Mouse (Mus musculus): Measurements from ENCODE around the gene Spryd7. TPM values are rescaled to one million over a fixed set of nuclear protein-coding genes. Genes with fewer than 3 reads are reported as not detected.

Spryd7 gene
- polyA plus RNA-seq, 1 experiment from 2014 or later = 57.2 TPM

DNA sequence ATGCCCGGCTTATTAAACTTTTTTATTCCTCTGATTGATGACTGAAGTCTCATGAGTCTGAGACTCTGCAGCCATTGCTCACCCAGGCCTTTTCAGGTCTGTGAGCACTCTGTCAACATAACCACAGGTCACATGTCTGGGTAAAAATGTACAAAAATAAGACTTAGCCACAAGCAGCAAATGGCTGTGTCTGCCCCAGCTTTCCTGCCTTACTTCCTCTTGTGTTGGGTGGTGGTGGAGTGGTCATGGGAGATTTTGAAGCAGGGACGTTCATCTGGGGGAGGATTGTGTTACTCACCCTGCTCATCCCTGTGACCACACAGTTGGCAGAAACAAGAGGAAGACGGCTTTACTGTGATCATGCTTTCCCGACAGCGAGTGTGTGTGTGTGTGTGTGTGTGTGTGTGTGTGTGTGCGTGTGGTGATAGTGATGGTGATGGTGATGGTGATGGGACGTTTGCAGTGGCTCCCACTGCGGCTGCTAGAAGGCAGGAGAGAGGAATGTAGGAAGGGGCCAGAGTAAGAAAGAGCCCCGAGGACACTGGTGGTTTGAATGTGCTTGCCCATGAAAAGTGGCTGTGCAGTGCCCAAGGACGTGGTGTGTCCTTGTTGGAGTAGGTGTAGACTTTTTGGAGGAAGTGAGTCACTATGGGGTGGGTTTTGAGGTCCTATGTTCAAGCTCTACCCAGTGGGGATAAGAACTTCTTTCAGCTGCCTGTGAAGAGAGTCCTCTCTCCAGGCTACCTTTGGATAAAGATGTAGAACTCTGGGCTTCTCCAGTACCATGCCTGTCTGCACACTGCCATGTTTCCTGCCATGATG, 37.8 kb downstream of the Spryd7 start:
- H3K4me3 ChIP-seq (replicated peaks; ENCODE audit: low read length) = no peak overlapping the region
- no peak overlapping the region for H3K27ac ChIP-seq
- 84% methylated on average over 10 of the region's 10 CpGs for WGBS
- DNase-seq (ENCODE audit: low spot score) (no peak), ATAC-seq (ENCODE audit: low FRiP score) (no peak)
- H3K9ac ChIP-seq = no peak overlapping the region
- H3K4me1 ChIP-seq (replicated peaks; ENCODE audit: control insufficient read depth, insufficient read depth, low read length) = no peaks in the 10 kb centered on the region
- no peaks in the 10 kb centered on the region for H3K27me3 ChIP-seq (ENCODE audit: control insufficient read depth, insufficient read depth, low read length)
- no peak overlapping the region for H3K4me2 ChIP-seq (replicated peaks)
- no peaks in the 10 kb centered on the region for H3K36me3 ChIP-seq (replicated peaks; ENCODE audit: control insufficient read depth, insufficient read depth)
- no peaks in the 10 kb centered on the region; the same call in 1 of the 2 replicates for H3K9me3 ChIP-seq (ENCODE audit: control insufficient read depth, low read length)

DNA sequence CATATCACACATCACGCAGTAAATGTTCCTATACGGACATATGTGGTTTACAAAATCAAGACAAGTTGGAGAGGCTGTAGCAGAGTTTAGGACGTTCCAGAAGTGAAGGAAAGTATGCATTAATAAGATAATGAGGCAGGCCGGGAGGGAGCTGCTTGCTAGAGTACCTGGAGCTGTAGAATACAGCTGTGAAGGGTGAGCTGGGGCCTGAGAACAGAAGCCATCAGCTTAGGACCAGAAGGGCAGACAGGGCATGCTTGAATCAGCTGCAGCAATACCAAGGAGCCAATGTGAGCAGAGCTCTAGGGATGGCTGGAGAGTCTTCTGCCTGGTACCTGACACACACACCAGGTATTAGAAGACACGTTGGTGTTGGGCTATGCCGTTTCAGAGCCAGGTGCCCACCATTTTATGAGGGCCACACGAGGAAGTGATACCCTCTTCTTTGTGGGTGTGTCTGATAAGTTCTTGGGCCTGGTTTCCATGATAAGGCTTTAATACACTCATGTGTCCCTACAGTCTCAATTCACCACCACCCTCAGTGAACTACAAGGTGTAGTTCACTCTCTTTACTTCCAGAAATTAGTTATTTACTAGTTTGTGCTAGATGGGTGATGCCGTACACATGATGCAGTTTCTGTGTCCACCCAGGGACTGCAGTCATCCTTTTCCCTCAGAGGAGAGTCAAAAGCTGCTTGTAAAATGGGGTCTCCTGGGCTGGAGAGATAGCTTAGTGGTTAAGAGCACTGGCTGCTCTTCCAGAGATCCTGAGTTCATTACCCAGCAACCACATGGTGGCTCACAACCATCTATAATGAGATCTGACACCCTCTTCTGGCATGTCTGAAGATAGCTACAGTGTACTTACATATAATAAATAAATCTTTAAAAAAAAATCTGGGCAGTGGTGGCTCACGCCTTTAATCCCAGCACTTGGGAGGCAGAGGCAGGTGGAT, 39.9 kb downstream of the Spryd7 start:
- DNase-seq (ENCODE audit: low spot score) (no peak), ATAC-seq (ENCODE audit: low FRiP score) (no peak)
- H3K4me1 ChIP-seq (replicated peaks; ENCODE audit: control insufficient read depth, insufficient read depth, low read length) = no peaks in the 10 kb centered on the region
- H3K9me3 ChIP-seq (ENCODE audit: control insufficient read depth, low read length) = no peaks in the 10 kb centered on the region; the same call in 1 of the 2 replicates
- no peaks in the 10 kb centered on the region for H3K27me3 ChIP-seq (ENCODE audit: control insufficient read depth, insufficient read depth, low read length)
- no peak overlapping the region for H3K4me2 ChIP-seq (replicated peaks)
- H3K27ac ChIP-seq = no peak overlapping the region
- no peaks in the 10 kb centered on the region for H3K36me3 ChIP-seq (replicated peaks; ENCODE audit: control insufficient read depth, insufficient read depth)
- no peak overlapping the region for H3K9ac ChIP-seq
- WGBS = 88% methylated on average over 9 of the region's 9 CpGs
- no peak overlapping the region for H3K4me3 ChIP-seq (replicated peaks; ENCODE audit: low read length)

DNA sequence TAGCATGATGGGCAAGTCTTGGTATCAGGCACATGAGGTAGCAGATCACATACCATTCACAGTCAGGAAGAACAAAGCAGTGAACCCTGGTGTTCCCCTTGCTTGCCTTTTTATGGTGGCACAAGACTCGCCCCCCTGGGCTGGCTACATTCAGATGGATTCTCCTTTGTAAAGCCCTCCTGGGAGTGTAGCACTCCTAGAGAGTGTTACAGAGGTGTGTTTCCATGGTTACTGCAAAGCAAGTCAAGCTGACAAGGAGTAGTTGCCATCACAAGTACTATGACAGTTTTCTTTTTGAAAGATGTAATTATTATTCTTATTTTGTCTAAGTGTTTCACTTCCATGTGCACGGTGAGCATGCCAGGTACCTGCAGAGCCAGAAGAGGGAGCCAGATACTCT, 45.2 kb downstream of the Spryd7 start:
- ATAC-seq (ENCODE audit: low FRiP score) = no peak

DNA sequence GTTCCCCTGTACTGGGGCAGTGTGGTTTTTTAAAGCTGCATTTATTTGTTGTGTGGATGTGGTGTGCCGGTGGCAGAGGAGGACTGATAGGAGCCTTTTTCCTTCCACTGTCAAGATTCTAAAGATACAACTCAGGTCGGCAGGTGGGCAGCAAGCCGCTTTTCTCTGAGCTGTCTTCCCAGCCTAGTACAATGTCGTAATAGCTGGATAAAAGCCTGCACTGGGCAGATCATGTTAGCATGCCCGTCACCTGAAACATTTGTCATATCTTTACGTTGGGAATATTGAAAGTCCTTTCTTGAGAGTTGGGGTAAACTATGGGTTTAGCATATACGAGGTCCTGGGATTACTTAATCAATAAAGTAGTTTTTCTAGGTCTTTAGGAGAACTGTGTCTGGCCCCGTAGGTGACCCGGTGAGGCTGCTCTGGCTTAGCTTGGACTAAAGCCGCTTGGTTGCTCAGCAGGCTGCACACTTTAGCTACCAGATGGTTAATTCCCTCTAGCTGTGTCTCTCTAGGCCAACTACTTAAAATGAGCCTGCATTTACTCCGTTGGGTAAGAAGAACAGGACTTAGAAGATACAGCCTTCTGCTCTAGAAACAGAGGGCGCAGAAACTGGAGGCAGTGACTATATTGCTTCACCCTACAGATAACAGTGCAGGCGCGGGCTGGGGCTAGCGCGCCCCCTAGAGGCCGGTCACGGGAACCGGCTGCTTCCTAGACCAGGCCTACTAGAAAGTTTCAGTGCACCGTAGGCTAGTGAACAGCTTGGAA, 58.8 kb downstream of the Spryd7 start:
- Histone ChIP-seq H3K27ac (no peak overlapping the region), H3K4me1 (replicated peaks; ENCODE audit: control insufficient read depth, insufficient read depth, low read length) (no peaks in the 10 kb centered on the region), H3K4me2 (replicated peaks) (no peak overlapping the region), H3K36me3 (replicated peaks; ENCODE audit: control insufficient read depth, insufficient read depth) (no peaks in the 10 kb centered on the region), H3K4me3 (replicated peaks; ENCODE audit: low read length) (no peak overlapping the region), H3K9me3 (ENCODE audit: control insufficient read depth, low read length) (no peaks in the 10 kb centered on the region), H3K9ac (no peak overlapping the region), H3K27me3 (ENCODE audit: control insufficient read depth, insufficient read depth, low read length) (no peaks in the 10 kb centered on the region)
- WGBS = 45% methylated on average over 20 of the region's 20 CpGs
- ATAC-seq (ENCODE audit: low FRiP score) = 0 out of 2 replicates have a peak, but pooled peaks have one; percentile 59
- peak; percentile 78 for DNase-seq (ENCODE audit: low spot score)

More for the DNA sequence above, 45.2 kb downstream of the Spryd7 start:
- Histone ChIP-seq H3K27me3 (ENCODE audit: control insufficient read depth, insufficient read depth, low read length) (no peaks in the 10 kb centered on the region), H3K36me3 (replicated peaks; ENCODE audit: control insufficient read depth, insufficient read depth) (no peaks in the 10 kb centered on the region), H3K9me3 (ENCODE audit: control insufficient read depth, low read length) (peaks cover 11% of the 10 kb centered on the region), H3K4me2 (replicated peaks) (no peak overlapping the region), H3K4me3 (replicated peaks; ENCODE audit: low read length) (no peak overlapping the region), H3K9ac (no peak overlapping the region), H3K4me1 (replicated peaks; ENCODE audit: control insufficient read depth, insufficient read depth, low read length) (no peaks in the 10 kb centered on the region), H3K27ac (no peak overlapping the region)
- WGBS = 58% methylated on average over 2 of the region's 2 CpGs
- DNase-seq (ENCODE audit: low spot score) = no peak

DNA sequence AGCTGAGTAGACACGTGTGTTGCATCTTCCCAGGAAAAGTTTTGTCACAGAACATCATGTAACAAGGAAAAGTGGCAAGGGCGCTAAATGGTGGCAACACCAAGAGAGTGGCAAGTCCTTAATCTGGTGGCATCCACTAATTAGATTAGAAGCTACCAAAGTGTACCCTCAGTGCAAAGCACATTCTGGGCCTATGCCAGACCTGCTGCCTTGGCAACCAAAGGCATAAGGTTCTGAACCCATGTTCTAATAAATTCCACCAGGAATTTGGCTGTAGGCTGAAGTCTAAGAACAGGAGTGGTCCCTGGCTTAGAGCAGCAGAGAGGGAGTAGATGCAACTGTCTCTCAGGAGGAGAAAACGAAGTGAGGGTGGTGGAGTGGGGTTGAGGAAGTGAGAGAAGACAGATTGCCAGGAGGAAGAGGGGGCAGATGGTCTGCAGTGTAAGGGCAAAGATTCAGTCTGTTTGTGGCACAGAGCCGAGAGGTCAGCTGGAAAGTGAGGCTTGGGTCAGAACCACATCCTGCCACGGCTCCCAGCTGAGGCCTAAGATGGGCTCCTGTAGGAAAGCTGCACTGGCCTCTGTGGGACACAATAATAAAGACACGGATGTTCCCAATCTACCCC, 63.1 kb downstream of the Spryd7 start:
- DNase-seq (ENCODE audit: low spot score) (no peak), ATAC-seq (ENCODE audit: low FRiP score) (no peak)
- Histone ChIP-seq H3K27ac (no peak overlapping the region), H3K4me2 (replicated peaks) (no peak overlapping the region), H3K9ac (no peak overlapping the region), H3K4me1 (replicated peaks; ENCODE audit: control insufficient read depth, insufficient read depth, low read length) (no peaks in the 10 kb centered on the region), H3K9me3 (ENCODE audit: control insufficient read depth, low read length) (no peaks in the 10 kb centered on the region), H3K36me3 (replicated peaks; ENCODE audit: control insufficient read depth, insufficient read depth) (no peaks in the 10 kb centered on the region), H3K4me3 (replicated peaks; ENCODE audit: low read length) (no peak overlapping the region), H3K27me3 (ENCODE audit: control insufficient read depth, insufficient read depth, low read length) (no peaks in the 10 kb centered on the region)
- 68% methylated on average over 6 of the region's 6 CpGs for WGBS

Other genes starting within 250 kb of the Spryd7 start
- gene Arl11, start 247.1 kb downstream of the Spryd7 start, polyA plus RNA-seq (2014; fragmentation: Nextera tagmentation; extraction: Ambion mirVana) = 0.25 and 0.82 TPM in 2 replicates
- 10.5 and 10.6 TPM in 2 replicates for gene Ebpl, start 196.4 kb downstream of the Spryd7 start, polyA plus RNA-seq (2014; fragmentation: Nextera tagmentation; extraction: Ambion mirVana)
- 83.7 and 93.7 TPM in 2 replicates for gene Kpna3, start 117.0 kb downstream of the Spryd7 start, polyA plus RNA-seq (2014; fragmentation: Nextera tagmentation; extraction: Ambion mirVana)
- 53.5 and 55.9 TPM in 2 replicates for gene Trim13, start 41.4 kb upstream of the Spryd7 start, polyA plus RNA-seq (2014; fragmentation: Nextera tagmentation; extraction: Ambion mirVana)
- gene Kcnrg, start 50.6 kb upstream of the Spryd7 start, polyA plus RNA-seq (2014; fragmentation: Nextera tagmentation; extraction: Ambion mirVana) = 4.2 and 4.4 TPM in 2 replicates

All from hindbrain, embryonic 14.5 days (tissue).